Mouse (Mus musculus): ENCODE measurements around the gene Kif16b. TPM values are rescaled to one million over a fixed set of nuclear protein-coding genes. Genes with fewer than 3 reads are reported as not detected.

Gene Kif16b
- total and polyA plus RNA-seq, 3 experiments: 7.8 to 9.5 (median 8.0) TPM

GRCm38 (mm10) chr2:142614535-142614934 lies 286.8 kb downstream of the Kif16b start:
- dilution Hi-C loops (cut with MboI; ENCODE audit: extremely low pct_ligation_motif_present, extremely low pct_unique_long_range_greater_than_20kb, low sequenced_read_pairs) (no loop called here), in situ Hi-C loops (cut with MboI; ENCODE audit: low pct_ligation_motif_present, low pct_unique_long_range_greater_than_20kb, low sequenced_read_pairs) (no loop called here)
- no peak for TF ChIP-seq ETS1 (conservative IDR thresholded peaks at IDR 0.05; ENCODE audit: low read depth, low read length)
- no peak for TF ChIP-seq RAD21 (IDR thresholded peaks at IDR 0.05; ENCODE audit: low read depth, low read length)
- no peak for TF ChIP-seq MAFK (IDR thresholded peaks at IDR 0.05; ENCODE audit: insufficient replicate concordance, low read length)
- no peak for TF ChIP-seq SIN3A (IDR thresholded peaks at IDR 0.05; ENCODE audit: low read length)
- no peak for TF ChIP-seq CHD2 (IDR thresholded peaks at IDR 0.05; ENCODE audit: low read length)
- no peak for TF ChIP-seq EP300 (IDR thresholded peaks at IDR 0.05; ENCODE audit: low read length)
- no peak for TF ChIP-seq TCF12 (IDR thresholded peaks at IDR 0.05; ENCODE audit: low read depth, low read length)
- no peak for TF ChIP-seq ZKSCAN1 (IDR thresholded peaks at IDR 0.05; ENCODE audit: borderline replicate concordance, low read depth, low read length)
- TF ChIP-seq UBTF (IDR thresholded peaks at IDR 0.05; ENCODE audit: low read depth, low read length): no peak
- TF ChIP-seq MXI1 (IDR thresholded peaks at IDR 0.05; ENCODE audit: low read depth, low read length): no peak
- no peak for TF ChIP-seq SMC3 (IDR thresholded peaks at IDR 0.05; ENCODE audit: low read depth, low read length)
- no peak for TF ChIP-seq RCOR1 (conservative IDR thresholded peaks at IDR 0.05; ENCODE audit: low read depth, low read length)
- TF ChIP-seq NELFE (IDR thresholded peaks at IDR 0.05; ENCODE audit: low read depth, low read length): no peak
- no peak for TF ChIP-seq NRF1 (IDR thresholded peaks at IDR 0.05; ENCODE audit: low read depth, low read length)
- TF ChIP-seq MEF2A (IDR thresholded peaks at IDR 0.05; ENCODE audit: borderline replicate concordance, low read depth, low read length): no peak
- Histone ChIP-seq H3K27me3 (replicated peaks) (no peaks in the 10 kb centered on the region), H3K27ac (ENCODE audit: insufficient read depth, low read depth) (no peak overlapping the region), H3K36me3 (replicated peaks in 1 of 2; ENCODE audit: control insufficient read depth in 1 of 2, insufficient read depth in 1 of 2, low read length in 1 of 2) (peaks cover 2 to 3% of the 10 kb centered on the region in 2 experiments), H3K79me2 (replicated peaks; ENCODE audit: control insufficient read depth, extremely low read depth, insufficient read depth, poor library complexity, severe bottlenecking) (no peaks in the 10 kb centered on the region), H3K4me3 (replicated peaks in 1 of 3; ENCODE audit: low read depth in 2 of 3, low read length in 2 of 3, poor library complexity in 1 of 3) (no peak overlapping the region), H3K4me1 (ENCODE audit: control insufficient read depth in 1 of 2, insufficient read depth in 2 of 2) (peaks cover 0 to 21% of the 10 kb centered on the region in 2 experiments; a peak in 2 of 4 replicates), H3K9me3 (replicated peaks; ENCODE audit: low read length) (no peaks in the 10 kb centered on the region), H3K4me2 (ENCODE audit: insufficient read depth, low read depth, poor library complexity, severe bottlenecking) (no peak overlapping the region), H3K9ac (ENCODE audit: insufficient read depth, low read depth) (no peak overlapping the region)
- no peak for DNase-seq (ENCODE audit: extremely low read depth)

- Histone ChIP-seq H3K4me2 (ENCODE audit: insufficient read depth, low read depth, poor library complexity, severe bottlenecking) (no peak overlapping the region), H3K9me3 (replicated peaks; ENCODE audit: low read length) (no peaks in the 10 kb centered on the region), H3K79me2 (replicated peaks; ENCODE audit: control insufficient read depth, extremely low read depth, insufficient read depth, poor library complexity, severe bottlenecking) (no peaks in the 10 kb centered on the region), H3K4me1 (ENCODE audit: control insufficient read depth in 1 of 2, insufficient read depth in 2 of 2) (peaks cover 0 to 34% of the 10 kb centered on the region in 2 experiments; a peak in 2 of 4 replicates), H3K9ac (ENCODE audit: insufficient read depth, low read depth) (no peak overlapping the region), H3K27ac (ENCODE audit: insufficient read depth, low read depth) (no peak overlapping the region), H3K4me3 (replicated peaks in 1 of 3; ENCODE audit: low read depth in 2 of 3, low read length in 2 of 3, poor library complexity in 1 of 3) (no peak overlapping the region), H3K36me3 (replicated peaks in 1 of 2; ENCODE audit: control insufficient read depth in 1 of 2, insufficient read depth in 1 of 2, low read length in 1 of 2) (no peaks in the 10 kb centered on the region), H3K27me3 (replicated peaks) (no peaks in the 10 kb centered on the region)
- TF ChIP-seq ETS1 (conservative IDR thresholded peaks at IDR 0.05; ENCODE audit: low read depth, low read length): no peak
- TF ChIP-seq SIN3A (IDR thresholded peaks at IDR 0.05; ENCODE audit: low read length): no peak
- no peak for TF ChIP-seq ZMIZ1 (IDR thresholded peaks at IDR 0.05; ENCODE audit: low read depth, low read length)
- no peak for TF ChIP-seq CHD2 (IDR thresholded peaks at IDR 0.05; ENCODE audit: low read length)
- TF ChIP-seq CHD1 (IDR thresholded peaks at IDR 0.05; ENCODE audit: low read depth, low read length): no peak
- TF ChIP-seq RAD21 (IDR thresholded peaks at IDR 0.05; ENCODE audit: low read depth, low read length): no peak
- TF ChIP-seq KAT2A (IDR thresholded peaks at IDR 0.05; ENCODE audit: insufficient replicate concordance, low read length): no peak
- no peak for TF ChIP-seq E2F4 (IDR thresholded peaks at IDR 0.05; ENCODE audit: insufficient replicate concordance, low read depth, low read length)
- TF ChIP-seq NRF1 (IDR thresholded peaks at IDR 0.05; ENCODE audit: low read depth, low read length): no peak
- TF ChIP-seq HCFC1 (IDR thresholded peaks at IDR 0.05; ENCODE audit: low read depth, low read length): no peak
- TF ChIP-seq MAX (IDR thresholded peaks at IDR 0.05; ENCODE audit: low read length): no peak
- TF ChIP-seq EP300 (IDR thresholded peaks at IDR 0.05; ENCODE audit: low read length): no peak
- dilution Hi-C loops (cut with MboI; ENCODE audit: extremely low pct_ligation_motif_present, extremely low pct_unique_long_range_greater_than_20kb, low sequenced_read_pairs): no loop called here
- DNase-seq (ENCODE audit: extremely low read depth): no peak
- in situ Hi-C loops (cut with MboI; ENCODE audit: low pct_ligation_motif_present, low pct_unique_long_range_greater_than_20kb, low sequenced_read_pairs): no loop called here
These were observed 288.9 kb downstream of the Kif16b start for GRCm38 (mm10) chr2:142612359-142612953.

All from CH12.LX (cell line).